Mouse (Mus musculus): ENCODE results near the gene D630003M21Rik. TPM values are rescaled to one million over a fixed set of nuclear protein-coding genes. Genes with fewer than 3 reads are reported as not detected.

D630003M21Rik gene
- polyA plus RNA-seq, 1 experiment = 2.3 TPM

GRCm38 (mm10) chr2:158207848-158208247, 21.2 kb downstream of the D630003M21Rik start:
- 3% methylated on average over 12 of the region's 12 CpGs for WGBS
- TF ChIP-seq POLR2A (IDR thresholded peaks at IDR 0.05; ENCODE audit: borderline replicate concordance, insufficient read depth, low read length) = no peak
- peak; percentile 99 for TF ChIP-seq CTCF (IDR thresholded peaks at IDR 0.05; ENCODE audit: borderline replicate concordance, insufficient read depth, low read depth, low read length)
- H3K4me3 ChIP-seq (replicated peaks; ENCODE audit: insufficient read depth, low read depth, low read length) = no peak overlapping the region
- peaks cover 12% of the 10 kb centered on the region for H3K4me1 ChIP-seq (ENCODE audit: control insufficient read depth, insufficient read depth, low read length)
- H3K27me3 ChIP-seq (ENCODE audit: control insufficient read depth, insufficient read depth, low read length) = no peaks in the 10 kb centered on the region
- peak; percentile 76 to 87 for DNase-seq
- no peak overlapping the region for H3K27ac ChIP-seq (ENCODE audit: insufficient read depth, low read length)

- no peaks in the 10 kb centered on the region for H3K27me3 ChIP-seq (ENCODE audit: control insufficient read depth, insufficient read depth, low read length)
- WGBS = 14% methylated on average over 7 of the region's 7 CpGs
- peak; percentile 96 for TF ChIP-seq CTCF (IDR thresholded peaks at IDR 0.05; ENCODE audit: borderline replicate concordance, insufficient read depth, low read depth, low read length)
- TF ChIP-seq POLR2A (IDR thresholded peaks at IDR 0.05; ENCODE audit: borderline replicate concordance, insufficient read depth, low read length) = no peak
- H3K4me1 ChIP-seq (ENCODE audit: control insufficient read depth, insufficient read depth, low read length) = peaks cover 7% of the 10 kb centered on the region
- no peak overlapping the region for H3K27ac ChIP-seq (ENCODE audit: insufficient read depth, low read length)
- H3K4me3 ChIP-seq (replicated peaks; ENCODE audit: insufficient read depth, low read depth, low read length) = no peak overlapping the region
- peak; percentile 72 to 86 for DNase-seq
Measured at GRCm38 (mm10) chr2:158204114-158204513, 24.9 kb downstream of the D630003M21Rik start.

GRCm38 (mm10) chr2:158203686-158204085, 25.3 kb downstream of the D630003M21Rik start:
- Histone ChIP-seq H3K27me3 (ENCODE audit: control insufficient read depth, insufficient read depth, low read length) (no peaks in the 10 kb centered on the region), H3K4me1 (ENCODE audit: control insufficient read depth, insufficient read depth, low read length) (peaks cover 7% of the 10 kb centered on the region), H3K27ac (ENCODE audit: insufficient read depth, low read length) (no peak overlapping the region), H3K4me3 (replicated peaks; ENCODE audit: insufficient read depth, low read depth, low read length) (no peak overlapping the region)
- 92% methylated on average over 4 of the region's 4 CpGs for whole genome bisulfite sequencing
- no peak for TF ChIP-seq CTCF (IDR thresholded peaks at IDR 0.05; ENCODE audit: borderline replicate concordance, insufficient read depth, low read depth, low read length)
- TF ChIP-seq POLR2A (IDR thresholded peaks at IDR 0.05; ENCODE audit: borderline replicate concordance, insufficient read depth, low read length) = no peak
- no peak for DNase-seq

DNA sequence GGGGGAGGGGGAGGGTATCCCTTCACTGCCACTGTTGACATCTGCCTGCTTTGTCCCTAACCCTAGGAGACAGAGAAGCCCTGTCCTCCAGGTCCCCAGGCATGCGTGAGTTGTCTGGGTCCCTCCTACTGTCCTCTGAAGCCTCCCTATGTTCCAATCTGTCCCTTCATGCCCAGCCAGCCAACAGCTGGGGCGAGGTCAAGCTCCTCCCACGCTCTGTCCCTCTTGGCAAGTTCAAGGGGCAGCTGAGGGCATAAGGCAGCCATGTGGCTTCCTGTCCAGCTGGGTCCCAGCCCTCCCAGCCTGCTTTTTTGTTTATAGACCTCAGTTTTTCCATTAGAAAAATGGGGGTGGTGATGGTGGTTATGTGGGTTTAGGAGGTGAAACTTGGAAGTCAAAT, 29.7 kb downstream of the D630003M21Rik start:
- 47% methylated on average over 3 of the region's 3 CpGs for WGBS

GRCm38 (mm10) chr2:158198861-158199260, 30.2 kb downstream of the D630003M21Rik start:
- Histone ChIP-seq H3K27ac (ENCODE audit: insufficient read depth, low read length) (no peak overlapping the region), H3K4me1 (ENCODE audit: control insufficient read depth, insufficient read depth, low read length) (no peaks in the 10 kb centered on the region), H3K27me3 (ENCODE audit: control insufficient read depth, insufficient read depth, low read length) (no peaks in the 10 kb centered on the region), H3K4me3 (replicated peaks; ENCODE audit: insufficient read depth, low read depth, low read length) (no peak overlapping the region)
- WGBS = 95% methylated on average over 6 of the region's 6 CpGs
- TF ChIP-seq CTCF (IDR thresholded peaks at IDR 0.05; ENCODE audit: borderline replicate concordance, insufficient read depth, low read depth, low read length) = no peak
- no peak for DNase-seq

More for the DNA sequence above, 29.7 kb downstream of the D630003M21Rik start:
- peaks cover 1% of the 10 kb centered on the region for H3K4me1 ChIP-seq (ENCODE audit: control insufficient read depth, insufficient read depth, low read length)
- H3K4me3 ChIP-seq (replicated peaks; ENCODE audit: insufficient read depth, low read depth, low read length) = no peak overlapping the region
- H3K27me3 ChIP-seq (ENCODE audit: control insufficient read depth, insufficient read depth, low read length) = no peaks in the 10 kb centered on the region
- no peak for DNase-seq
- H3K27ac ChIP-seq (ENCODE audit: insufficient read depth, low read length) = no peak overlapping the region
- no peak for TF ChIP-seq CTCF (IDR thresholded peaks at IDR 0.05; ENCODE audit: borderline replicate concordance, insufficient read depth, low read depth, low read length)
- TF ChIP-seq POLR2A (IDR thresholded peaks at IDR 0.05; ENCODE audit: borderline replicate concordance, insufficient read depth, low read length) = no peak

DNA sequence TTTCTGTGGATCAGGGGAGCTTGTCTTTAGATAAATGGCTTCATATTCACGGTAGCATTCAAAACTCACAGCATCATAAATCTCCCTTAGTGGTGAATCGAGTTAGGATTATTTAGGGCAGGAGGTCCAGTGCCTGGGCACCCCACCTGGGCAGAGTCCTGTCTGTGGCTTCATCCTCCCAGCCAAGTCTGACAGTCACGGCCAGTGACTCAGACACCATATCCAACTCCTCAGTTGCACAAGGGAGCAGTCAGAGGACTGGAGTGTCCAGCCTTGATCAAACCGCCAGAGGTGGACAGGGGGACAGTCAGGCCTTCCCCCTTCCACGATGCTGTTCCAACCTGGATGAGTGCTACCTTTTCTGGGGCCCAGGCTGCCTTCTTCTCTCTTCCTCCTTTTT, 31.1 kb downstream of the D630003M21Rik start:
- WGBS = 79% methylated on average over 5 of the region's 5 CpGs
- Histone ChIP-seq H3K4me3 (replicated peaks; ENCODE audit: insufficient read depth, low read depth, low read length) (no peak overlapping the region), H3K4me1 (ENCODE audit: control insufficient read depth, insufficient read depth, low read length) (no peaks in the 10 kb centered on the region), H3K27ac (ENCODE audit: insufficient read depth, low read length) (no peak overlapping the region), H3K27me3 (ENCODE audit: control insufficient read depth, insufficient read depth, low read length) (no peaks in the 10 kb centered on the region)
- TF ChIP-seq POLR2A (IDR thresholded peaks at IDR 0.05; ENCODE audit: borderline replicate concordance, insufficient read depth, low read length) (no peak), CTCF (IDR thresholded peaks at IDR 0.05; ENCODE audit: borderline replicate concordance, insufficient read depth, low read depth, low read length) (no peak)
- DNase-seq = no peak

GRCm38 (mm10) chr2:158194945-158195640, 33.9 kb downstream of the D630003M21Rik start:
- TF ChIP-seq POLR2A (IDR thresholded peaks at IDR 0.05; ENCODE audit: borderline replicate concordance, insufficient read depth, low read length) = no peak
- peak; percentile 64 for TF ChIP-seq CTCF (IDR thresholded peaks at IDR 0.05; ENCODE audit: borderline replicate concordance, insufficient read depth, low read depth, low read length)
- Histone ChIP-seq H3K4me3 (replicated peaks; ENCODE audit: insufficient read depth, low read depth, low read length) (no peak overlapping the region), H3K27me3 (ENCODE audit: control insufficient read depth, insufficient read depth, low read length) (no peaks in the 10 kb centered on the region), H3K4me1 (ENCODE audit: control insufficient read depth, insufficient read depth, low read length) (no peaks in the 10 kb centered on the region), H3K27ac (ENCODE audit: insufficient read depth, low read length) (no peak overlapping the region)
- WGBS = 43% methylated on average over 10 of the region's 10 CpGs
- peak in 1 of 2 experiments; percentile 29 for DNase-seq

DNA sequence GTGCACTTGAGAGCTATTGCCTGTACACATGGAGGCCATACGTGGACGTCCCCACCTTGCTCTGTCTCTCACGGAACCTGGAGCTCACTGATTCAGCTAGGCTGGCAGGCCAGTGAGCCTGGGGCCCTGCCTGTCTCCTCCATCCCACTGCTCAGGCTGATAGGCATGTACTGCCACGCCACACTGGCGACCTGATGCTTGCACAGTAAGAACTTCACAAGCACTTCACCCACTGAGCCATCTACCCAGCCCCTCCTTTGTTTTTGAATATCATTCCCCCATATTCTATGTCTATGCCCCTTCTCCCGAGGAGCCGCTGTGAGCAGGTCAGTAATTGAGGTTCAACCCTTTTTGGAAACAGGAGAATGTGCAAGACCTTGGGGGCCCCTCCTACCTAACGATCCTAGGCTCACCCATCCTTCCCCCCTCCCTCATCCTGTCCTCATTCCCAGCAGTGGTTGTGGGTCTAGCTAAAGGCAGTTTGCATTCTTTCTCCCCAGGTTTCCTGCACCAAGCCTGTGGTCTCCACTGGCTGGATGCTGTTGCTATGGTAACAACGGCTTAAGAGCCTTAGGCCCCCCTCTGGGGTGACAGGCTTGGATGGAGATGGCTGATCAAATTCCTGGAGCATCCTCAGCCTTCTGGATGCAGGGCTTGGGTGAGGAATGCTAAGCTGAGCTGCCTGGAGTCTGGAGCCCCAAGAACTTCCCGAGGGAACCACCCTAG, 35.2 kb downstream of the D630003M21Rik start:
- Histone ChIP-seq H3K4me3 (replicated peaks; ENCODE audit: insufficient read depth, low read depth, low read length) (no peak overlapping the region), H3K27ac (ENCODE audit: insufficient read depth, low read length) (no peak overlapping the region), H3K4me1 (ENCODE audit: control insufficient read depth, insufficient read depth, low read length) (no peaks in the 10 kb centered on the region), H3K27me3 (ENCODE audit: control insufficient read depth, insufficient read depth, low read length) (no peaks in the 10 kb centered on the region)
- DNase-seq = no peak
- TF ChIP-seq POLR2A (IDR thresholded peaks at IDR 0.05; ENCODE audit: borderline replicate concordance, insufficient read depth, low read length) (no peak), CTCF (IDR thresholded peaks at IDR 0.05; ENCODE audit: borderline replicate concordance, insufficient read depth, low read depth, low read length) (no peak)
- WGBS = 57% methylated on average over 10 of the region's 10 CpGs
